Mouse (Mus musculus) heart, postnatal 0 days (tissue): ENCODE results near the gene Sipa1l3.

ENCODE experiments used
- CTCF ChIP-seq: IDR thresholded peaks from 2 replicates; pipeline ENCODE4 v1.5.1; 2016; ENCODE audit warnings: antibody characterized with exemption, control low read depth, low read depth
- EP300 ChIP-seq: IDR thresholded peaks from 2 replicates; pipeline ENCODE4 v1.6.1; 2016; ENCODE audit warnings: antibody characterized with exemption, low read depth

DNA sequence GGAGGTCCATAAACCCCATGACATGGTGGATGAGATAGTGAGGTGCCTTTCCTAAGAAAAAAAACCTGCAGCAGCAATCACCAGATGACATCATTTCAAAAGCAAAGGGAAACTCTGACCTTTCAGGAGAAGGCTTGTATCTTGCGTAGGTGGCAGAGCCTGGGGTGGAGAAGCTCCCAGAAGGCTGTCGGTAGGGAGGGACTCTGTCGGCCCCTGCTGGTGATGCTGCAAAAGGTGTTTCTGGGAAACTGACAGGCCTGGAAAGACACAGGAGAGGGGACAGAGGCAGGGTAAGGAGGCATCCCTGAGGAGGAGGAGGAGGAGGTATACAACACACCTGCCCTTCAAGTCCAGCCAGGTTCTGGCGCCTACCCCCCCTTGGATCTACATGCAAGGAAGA lies 154.4 kb downstream of the Sipa1l3 start:
- TF ChIP-seq CTCF: peak; percentile 55
- TF ChIP-seq EP300: no peak
